Mouse (Mus musculus): ENCODE data around the gene St6galnac4.
A peak's percentile ranks its signal among the peaks of the same experiment; 100 is the strongest.

Gene St6galnac4

DNA sequence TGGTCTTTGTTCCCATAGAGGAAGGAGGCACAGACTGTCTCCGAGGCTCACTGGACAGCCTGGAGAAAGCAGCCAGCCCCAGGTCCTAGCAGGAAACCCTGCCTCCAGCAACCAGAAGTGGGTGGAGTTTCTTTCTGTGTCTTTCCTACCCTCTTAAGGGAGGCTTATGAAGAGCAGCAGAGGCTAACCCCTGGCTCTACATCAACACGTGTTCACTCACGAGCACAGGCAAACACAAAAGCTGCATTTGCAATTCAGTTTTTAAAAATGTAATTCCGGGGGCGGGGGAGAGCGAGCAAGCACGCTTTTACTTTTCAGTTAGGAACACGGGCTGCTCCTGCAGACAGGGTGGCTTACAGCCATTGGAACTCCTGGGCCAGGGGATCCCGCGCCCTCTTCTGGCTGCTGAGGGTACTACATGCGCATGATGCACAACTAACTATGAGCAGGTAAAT lies 15.7 kb downstream of the St6galnac4 start:
- DNase-seq = peak; percentile 96 to 98

DNA sequence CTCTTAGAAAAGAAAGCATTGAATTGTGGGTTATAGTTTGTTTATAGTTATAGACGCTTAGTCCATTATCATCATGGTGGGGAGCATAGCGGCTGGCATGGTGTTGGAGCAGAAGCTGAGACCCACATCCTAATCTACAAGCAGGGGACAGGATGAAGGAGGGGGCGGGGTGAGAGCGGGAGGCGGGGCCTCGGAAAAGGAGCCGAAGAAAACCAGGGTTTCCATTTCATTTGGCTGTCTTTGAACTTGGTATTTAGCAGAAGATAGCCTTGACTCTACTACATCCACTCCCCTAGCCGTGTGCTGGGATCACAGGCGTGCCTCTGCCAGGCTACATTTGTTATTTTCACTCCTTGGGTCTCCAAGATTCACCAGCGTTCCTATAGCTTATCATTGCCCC lies 17.7 kb downstream of the St6galnac4 start:
- DNase-seq = peak in 1 of 2 experiments; percentile 32

DNA sequence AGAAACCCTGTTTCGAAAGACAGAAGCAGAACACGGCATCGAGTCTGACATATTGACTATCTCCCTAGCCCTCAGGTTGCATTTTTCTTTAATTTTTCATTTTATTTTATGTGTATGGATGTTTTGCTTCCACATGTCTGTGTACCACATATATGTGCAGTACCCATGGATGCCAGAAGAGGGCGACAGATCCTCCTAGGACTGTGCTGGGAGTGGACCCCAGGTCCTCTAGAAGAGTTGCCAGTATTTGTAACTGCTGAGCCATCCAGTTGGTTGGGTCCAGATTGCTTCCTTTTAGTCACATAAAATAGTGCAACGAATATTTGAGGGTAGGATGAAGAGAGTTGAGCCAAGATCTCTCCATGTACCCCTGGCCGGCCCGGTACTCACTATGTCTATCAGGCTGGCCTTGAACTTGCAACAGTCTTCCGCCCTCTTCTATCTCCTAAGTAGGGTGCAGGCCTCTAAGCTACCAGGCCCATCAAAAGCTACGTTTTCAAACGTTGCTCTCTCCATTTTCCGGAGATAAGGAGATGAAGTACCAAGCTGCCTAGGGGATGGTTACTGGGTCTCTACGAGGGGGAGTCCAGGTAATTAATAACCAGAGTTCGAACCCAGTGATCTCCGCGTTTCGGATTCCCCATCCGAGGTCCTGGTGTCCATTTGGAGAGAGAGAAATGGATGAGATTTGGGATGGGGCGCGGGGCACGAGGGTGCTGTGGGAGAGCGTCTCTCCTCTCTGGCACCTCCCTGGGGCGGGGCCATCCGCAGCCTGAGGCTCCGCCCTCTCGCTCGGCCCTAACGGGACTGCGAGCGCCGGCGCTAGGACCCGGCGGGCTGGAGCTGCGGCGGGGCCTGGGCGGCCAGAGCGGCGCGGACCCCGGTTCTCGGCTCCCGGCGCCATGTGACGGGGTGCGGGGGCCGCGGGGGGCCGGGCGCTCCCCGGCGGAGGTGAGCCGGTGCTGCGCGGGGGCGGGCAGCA lies 19.6 kb downstream of the St6galnac4 start:
- DNase-seq = peak; percentile 91 to 94

DNA sequence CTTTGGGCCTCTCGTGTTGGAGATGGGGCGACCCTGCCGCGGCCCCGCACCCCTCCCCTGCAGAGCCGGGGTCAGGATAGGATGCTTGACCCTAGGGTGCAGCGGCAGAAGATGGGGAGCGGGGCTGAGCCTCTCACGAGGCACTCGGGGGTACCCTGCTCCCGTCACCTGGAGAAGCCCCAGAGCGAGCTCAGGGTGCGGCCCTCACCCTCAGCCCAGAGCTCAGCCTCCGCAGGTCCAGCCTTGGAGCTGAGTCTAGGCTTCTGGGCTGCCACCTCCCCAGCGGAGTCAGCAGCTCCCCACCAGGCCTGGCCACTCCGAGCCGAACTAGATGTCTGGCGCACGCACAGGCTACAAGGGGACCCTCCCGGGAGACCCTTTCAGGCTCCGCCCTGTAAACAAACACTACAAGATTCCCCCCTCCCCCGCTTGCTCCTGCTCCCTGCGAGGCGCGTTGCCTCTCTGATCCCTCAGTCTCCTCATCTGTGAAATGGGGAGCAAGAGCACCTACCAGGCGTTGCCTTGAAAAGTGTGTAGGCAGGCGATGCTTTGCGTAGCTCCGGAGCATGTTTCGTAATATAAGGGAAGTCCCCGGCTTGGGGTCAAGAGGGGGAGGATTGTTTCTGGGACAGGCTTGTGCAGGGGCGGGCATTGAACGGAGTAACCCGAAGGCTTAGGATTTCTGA lies 20.5 kb downstream of the St6galnac4 start:
- DNase-seq = peak; percentile 66 to 68

DNA sequence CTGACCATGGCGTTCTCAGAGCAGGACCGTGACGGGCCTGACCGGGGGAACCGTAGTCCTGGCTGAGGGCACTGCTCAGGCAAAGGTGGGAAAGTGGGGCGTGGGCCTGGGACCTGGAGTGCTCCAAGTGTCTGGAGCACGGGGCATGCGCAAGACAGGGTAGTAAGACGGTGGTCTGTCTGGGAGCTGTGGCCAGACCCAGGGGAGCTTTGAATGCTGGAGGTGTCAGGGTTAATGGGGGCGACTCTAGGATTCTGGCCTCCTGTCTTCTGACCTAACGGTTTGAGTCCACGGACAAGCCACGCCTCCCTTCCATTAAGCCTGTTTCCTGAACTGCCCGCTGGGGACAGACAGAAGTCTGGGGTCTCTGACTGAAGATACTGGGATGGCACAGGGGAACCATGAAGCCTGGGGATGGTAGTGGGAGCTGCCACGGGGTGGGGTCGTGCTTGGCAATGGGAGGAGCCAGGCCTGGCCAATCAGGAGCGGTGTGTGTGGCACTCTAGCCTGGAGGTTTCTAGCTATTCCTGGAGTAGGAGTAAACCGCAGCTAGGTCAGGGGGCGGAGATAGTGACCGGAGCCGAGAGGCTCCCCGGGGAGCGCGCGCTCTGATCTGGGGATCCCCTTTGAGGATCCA lies 21.4 kb downstream of the St6galnac4 start:
- DNase-seq = peak; percentile 67 to 68

DNA sequence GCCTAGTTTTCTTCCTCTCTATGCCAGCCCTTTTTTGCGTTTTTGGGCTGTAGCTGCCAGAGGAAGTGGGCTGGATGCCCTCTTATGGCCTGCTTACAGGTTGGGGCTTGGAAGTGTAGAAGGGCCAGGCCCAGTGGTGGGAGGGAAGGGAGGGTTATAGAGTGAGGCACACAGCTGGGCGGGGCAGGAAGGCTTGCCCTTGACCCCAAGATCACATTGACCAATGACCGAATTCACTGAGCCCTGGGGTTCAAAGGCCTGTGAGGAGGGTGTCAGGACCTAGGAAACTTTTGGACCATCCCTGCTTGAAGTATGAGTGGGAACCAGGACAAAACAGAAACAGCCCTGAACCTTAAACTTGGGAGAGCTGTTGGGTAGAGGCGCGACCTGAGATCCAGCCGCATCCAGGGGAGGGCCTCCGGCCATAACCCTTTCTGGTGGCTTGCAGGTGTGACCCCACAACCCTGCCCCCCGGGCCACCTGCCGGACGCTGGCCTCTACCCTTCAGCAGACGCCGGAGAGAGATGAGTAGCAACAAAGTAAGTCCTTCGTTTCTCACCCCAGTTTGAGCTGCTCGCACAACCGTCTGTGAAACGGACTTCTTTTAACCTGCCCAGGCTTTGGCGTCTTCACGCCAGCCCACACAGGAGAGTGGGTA lies 22.0 kb downstream of the St6galnac4 start:
- DNase-seq = no peak

DNA sequence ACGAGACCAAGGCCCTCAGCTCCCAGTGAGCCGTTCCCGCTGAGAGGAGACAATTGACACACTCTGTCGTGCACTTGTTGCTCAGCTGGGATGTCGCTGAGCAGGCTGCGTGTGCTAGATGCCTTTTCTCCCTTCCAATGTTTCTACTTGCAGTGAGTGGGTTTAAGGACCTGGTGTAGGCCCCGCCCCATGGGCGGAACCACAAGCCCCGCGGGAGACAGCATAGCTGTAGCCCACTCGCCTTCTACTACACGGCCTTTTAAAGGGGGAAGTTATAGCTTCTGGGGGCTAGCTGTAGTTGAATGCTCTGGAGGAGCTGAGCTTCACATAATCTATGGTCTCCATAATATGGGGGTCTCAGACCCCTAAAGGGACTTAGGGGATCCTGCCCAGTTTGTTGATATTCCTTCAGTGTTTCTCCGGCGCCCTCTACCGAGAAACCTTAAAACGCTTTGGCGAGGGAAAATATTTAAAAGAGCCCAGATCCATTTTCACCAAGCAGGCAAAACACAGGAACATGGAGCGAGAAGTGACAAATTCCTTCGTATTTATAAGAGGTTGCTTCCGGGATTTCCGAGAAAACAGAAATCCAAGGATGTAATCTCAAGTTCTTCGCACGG lies 23.8 kb downstream of the St6galnac4 start:
- peak in 1 of 2 experiments; percentile 53 for DNase-seq

DNA sequence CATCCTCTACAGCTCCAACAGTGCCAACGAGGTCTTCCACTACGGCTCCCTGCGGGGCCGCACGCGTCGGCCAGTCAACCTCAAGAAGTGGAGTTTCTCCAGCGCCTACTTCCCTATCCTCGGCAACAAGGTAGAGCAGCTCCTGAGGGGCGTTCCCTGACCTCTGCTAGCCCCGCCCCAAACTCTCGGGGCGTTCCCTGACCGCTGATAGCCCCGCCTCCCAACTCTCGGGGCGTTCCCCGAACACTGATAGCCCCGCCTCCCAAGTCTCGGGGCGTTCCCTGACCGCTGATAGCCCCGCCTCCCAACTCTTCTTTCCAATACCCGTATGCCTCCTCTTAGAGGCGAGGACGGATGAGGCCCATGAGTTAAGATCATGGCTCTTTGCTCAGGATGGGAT lies 25.4 kb downstream of the St6galnac4 start:
- no peak for DNase-seq

DNA sequence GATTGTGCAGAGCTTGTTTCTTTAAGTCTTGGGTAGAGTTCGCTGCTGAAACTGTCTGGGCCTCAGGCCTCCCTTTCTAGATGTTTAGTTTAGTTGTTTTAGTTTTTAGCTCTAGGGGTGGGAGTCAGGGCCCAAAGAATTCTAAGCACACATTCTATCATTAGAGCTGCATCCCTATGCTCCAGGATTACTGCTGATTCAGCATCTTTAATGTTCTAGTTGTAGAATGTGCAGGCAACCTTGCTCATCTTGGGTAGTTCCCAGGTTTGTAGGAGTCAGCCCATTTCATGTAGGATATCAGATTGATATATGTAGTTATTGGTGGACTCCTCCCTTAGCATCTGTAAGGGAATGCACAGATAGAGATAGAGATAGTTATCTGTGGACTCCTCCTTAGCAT lies 30.2 kb downstream of the St6galnac4 start:
- no peak for DNase-seq

DNA sequence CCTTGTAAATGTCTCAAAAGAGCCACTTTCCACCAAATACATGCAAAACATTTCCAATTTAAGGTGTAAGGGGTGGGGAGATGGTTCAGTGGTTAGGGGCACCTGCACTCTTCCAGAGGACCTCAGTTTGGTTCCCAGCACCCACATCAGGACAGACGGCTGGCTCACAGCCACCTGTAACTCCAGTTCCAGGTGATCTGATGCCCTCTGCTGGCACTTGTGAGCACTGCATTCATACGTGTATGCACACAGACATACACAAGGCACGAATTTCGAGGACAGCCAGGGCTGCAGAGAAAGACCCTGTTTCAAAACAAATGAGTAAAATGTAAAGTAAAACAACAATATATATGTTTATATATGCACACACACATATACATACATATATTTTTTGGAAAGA lies 30.7 kb downstream of the St6galnac4 start:
- peak; percentile 56 to 71 for DNase-seq

DNA sequence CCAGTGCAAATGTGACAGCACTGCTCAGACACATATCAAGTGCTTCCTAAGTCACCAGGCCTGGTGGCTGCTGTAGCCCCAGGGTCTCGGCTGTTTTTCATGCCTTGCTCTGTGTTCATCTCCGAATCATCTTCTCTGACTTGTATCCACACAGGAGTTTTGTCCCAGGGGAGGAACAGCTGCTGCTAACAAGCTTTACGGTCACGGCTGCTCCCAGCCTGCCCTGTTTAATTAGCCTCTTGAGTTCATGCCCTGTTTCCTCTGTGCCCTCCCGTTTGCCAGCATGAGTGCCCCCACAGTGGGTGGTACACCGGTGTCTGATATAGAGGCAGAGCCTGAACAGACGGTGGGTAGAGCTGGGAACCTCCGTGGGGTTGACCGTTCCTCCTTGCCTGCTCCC lies 31.2 kb downstream of the St6galnac4 start:
- no peak for DNase-seq

DNA sequence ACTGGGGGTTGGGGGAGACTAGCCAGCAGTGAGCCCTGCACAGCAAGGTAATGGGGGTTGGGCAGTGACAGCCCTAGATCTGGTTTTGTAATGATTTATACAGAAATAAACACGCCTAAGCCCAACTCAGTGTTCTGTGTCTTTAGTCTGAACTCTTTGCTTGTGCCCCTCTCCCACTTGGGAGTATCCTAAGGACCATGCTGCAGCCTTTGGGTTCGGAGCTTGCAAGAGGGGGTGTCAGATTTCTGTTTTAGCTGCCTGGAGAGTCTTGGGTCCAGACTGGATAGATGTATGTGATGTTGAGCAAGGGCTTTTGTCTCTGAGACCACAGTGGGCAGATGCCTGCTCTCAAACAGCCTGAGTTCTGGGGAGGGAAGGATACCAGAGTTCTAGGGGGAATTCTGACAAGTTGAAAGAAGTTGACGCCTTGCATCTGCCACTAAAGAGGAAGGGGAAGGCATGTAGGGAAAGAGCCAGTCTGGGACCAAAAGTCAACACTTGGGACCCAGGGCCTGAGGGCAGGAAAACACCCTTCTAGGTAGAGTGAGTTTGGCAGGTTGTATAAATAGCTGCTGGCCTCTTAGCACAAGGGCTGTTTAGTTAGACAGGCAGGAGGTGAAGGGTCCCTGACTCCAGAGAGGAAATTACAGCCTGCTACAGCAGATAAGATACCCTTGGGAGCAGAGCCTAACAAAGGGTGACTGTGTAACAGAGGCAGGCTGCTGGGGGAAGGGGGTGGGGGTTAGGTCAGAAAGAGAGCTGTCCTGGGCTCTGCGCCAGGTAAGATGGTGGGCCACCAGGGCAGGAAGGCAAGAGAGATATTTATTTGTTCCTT lies 34.0 kb downstream of the St6galnac4 start:
- peak in 1 of 2 experiments; percentile 62 for DNase-seq

DNA sequence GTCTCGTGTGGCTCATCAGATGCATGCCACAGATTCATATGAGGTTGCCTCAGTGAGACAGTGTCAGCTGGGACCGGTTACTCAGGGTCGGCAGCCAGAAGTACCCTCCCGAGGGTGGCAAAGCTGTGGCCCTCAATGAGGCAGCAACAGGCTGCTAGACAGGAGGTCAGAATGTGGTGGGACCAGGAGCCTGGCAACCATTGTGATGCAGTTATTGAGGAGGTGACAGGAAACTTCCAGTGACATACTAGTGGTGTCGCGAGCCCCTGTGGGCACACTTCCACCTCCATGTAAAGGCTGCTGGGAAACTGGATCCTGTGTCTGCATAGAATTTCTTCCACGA lies 34.6 kb downstream of the St6galnac4 start, which contains the start of gene Ak1:
Gene Ak1 (plus strand): TSS at position 242 of the 343 bp plus-strand sequence.
- no peak for DNase-seq

DNA sequence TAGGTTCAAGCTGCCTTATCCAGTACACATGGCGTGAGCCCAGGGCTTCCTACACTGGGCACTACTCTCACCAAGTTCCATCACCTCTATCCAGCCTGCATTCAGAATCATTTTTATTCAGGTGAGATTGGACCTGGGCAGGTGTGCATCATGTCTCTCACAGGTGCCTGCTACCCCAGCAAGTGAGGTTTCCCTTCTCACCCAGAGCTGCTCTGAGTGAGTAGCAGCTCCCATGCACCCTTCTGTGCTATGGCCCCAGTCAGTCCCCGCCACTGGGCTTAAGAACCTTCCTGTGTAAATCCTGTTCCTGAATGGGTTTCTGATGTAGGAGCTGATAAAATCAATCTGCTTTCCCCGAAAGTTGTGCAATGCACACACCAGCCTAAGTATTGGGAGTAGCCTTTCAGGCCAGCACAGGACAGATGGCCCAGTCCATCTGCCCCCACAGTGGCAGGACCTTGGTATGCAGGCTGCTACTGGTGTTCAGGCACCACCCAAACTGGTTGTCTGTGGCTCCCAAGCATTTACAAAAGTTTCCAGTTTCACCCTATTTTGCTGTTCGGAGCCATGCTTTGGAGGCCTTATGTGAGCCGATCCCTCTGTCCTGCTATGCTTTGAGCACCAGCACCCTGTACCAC lies 37.3 kb downstream of the St6galnac4 start:
- DNase-seq = no peak

DNA sequence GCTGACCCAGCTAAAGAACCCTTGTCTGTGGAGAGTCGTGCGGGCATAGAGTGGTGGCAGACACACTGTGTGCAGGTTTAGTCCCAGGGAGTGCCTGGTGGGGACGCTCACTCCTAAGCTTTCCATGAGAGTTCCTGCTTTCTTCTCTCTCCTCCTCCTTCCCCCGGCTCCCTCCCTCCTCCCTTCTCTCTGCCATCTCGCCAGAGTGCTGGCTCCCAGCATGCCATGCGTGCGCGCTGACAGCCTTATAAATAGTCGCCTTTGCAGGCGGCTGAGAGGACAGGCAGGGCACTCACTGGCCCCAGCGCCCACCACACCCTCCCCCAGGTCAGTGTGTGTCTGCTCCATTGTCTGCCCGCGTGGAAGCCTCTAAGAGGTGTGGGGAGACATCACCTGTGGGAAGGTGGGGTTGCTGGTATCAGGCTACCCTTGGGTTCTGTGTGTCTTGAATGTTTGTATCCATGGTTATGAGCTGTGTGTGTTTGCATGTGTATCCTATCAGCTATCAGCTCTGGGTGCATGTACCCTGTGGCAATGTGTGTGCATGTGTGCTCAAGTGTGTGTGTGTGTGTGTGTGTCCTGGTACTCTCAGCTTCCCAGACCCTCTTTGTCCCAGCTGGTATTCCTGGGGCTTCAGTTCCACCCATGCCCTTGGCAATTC lies 38.4 kb downstream of the St6galnac4 start:
- DNase-seq = peak; percentile 86 to 88

DNA sequence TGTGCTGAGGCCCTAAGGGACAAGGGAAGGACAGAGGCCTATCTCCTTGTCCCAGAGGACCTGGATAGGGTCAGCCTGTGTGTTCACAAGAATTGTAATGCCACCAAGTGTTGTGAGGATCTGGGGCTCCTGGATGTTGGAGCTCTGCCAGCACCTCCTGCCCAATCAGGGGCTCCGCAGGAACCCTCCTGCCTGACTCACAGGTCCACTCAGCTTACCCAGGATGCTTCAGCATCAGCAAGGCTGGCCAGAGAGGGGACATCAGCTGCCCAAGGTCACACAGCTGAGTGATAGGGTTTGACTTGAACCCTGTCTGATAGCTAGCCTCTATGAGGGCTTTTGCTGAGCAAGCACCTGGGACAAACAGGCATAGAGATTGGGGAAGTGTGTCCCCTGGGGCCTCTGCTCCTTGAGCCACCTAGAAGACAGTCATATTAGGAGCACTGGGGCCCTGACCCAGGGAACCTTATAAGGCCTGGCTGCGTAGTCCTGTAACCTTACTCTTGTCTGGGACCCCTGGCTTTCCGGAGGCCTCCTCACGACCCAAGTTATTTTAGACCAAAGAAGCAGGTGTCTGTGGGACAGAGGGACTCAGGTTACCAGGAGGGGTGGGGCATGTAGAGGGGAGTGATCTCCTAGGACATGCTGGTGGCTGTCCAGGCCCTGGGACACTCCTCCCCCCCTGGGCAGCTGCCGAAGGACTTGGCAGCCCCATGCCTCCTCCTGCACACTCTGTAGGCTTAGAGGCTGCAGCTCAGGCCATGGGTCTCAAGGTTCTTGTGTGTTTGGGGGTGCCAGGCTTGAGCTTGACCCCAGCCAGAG lies 39.2 kb downstream of the St6galnac4 start:
- DNase-seq = peak; percentile 65 to 72

DNA sequence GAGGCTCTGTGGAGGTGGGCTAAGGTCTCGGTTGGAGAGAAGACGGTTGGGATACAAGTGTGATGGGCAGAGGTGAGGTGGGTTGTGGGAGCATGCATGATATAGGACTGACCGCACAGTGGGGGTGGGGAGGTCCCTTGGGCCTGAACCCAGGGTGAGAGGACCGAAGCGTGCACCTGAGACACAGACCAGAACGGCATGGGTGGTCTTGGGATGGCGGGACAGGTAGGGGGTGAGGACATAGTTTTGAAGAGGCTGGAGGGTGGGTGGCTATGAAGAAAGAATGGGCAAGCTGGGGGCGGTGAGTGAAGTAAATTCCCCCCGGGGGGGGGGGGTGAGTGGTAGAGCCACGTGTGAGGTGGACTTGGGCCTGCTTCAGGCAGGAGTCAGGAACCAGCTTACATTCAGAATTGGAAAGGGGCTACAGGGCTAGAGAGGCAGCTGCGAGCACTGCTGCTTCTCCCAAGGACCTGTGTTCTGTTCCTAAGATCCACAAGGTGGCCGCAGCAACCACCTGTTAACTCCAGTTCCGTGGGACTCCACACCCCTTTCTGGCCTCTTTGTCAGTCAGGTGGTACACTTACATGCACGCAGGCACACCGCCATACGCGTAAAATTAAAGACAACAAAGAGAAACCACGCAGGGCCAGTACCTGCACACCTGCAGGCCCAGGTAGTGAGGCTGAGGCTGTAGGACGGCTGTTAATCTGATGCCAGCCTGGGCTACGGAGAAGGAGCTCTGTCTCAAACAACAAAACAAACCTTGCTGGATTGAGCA lies 40.6 kb downstream of the St6galnac4 start:
- peak; percentile 37 to 42 for DNase-seq

DNA sequence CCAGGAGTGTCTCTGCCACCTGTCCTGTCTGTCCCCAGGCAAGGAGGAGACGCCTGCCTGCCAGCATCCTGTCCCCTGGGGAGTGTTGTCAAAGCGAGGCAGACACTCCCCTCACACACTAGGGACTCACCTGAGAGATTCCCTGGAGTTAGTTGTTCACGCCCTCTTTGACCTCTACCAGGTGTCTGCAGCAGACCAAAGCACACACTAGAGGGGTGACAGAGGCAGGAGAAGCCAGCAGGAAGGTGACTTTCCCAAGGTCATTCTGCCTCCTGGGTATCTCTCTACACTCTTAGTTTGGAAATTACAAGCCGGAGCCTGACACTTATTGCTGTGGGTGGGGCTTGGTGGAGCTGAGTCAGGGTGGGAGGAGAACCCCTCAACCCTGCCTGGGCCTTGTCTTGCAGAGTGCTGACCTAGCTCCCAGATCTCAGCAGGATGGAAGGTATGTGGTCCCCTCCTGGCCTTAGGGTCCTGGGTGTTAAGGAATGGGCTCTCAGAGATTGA lies 41.2 kb downstream of the St6galnac4 start:
- no peak for DNase-seq
